In the genomic region with DNA sequence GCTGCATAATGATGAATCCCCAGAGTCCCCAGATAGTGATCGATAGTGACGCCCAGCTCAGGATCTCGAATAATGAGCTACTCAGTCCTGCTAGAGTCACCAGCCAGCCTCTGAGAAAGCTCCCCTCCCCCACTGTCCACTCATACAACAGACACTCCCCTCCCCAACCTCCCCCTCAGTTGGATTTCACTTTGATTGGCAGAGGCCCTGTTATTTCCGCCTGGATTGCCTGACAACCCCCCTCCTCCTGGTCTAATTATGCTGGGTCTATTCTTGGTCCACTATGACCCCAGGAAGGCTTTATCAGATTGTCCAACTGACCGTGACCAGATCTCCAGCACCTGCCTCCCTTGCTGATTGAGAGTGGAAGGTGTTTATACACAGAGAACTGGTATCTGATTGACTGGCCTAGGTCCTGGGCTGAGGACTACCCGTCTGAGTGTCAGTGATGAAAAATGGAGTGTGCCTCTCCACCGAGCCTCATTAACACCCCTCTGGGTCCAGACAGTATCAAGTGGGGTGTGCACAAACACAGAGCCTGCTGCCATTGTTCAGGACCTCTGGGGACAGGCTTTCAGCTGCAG, we compare ENCODE assay signal across 8 mouse cellular contexts. TPM values are rescaled to one million over a fixed set of nuclear protein-coding genes. Genes with fewer than 3 reads are reported as not detected.
DNase-seq lines count a peak whose midpoint lies in the region; ATAC-seq and TF ChIP-seq lines count a peak whose summit lies in the region.

No protein-coding gene starts in this region.

- intact Hi-C loops in heart, postnatal 14 days (cut with DNase I): no loop called here
- intact Hi-C loops in left cerebral cortex, postnatal 10 days (cut with DNase I): no loop called here

- 0 out of 2 replicates have a peak overlapping the region, but pooled peaks have one; percentile 36 for H3K9ac ChIP-seq in heart, embryonic 12.5 days
- no peak overlapping the region for H3K9ac ChIP-seq in embryonic facial prominence, embryonic 12.5 days
- no peak overlapping the region for H3K9ac ChIP-seq in intestine, embryonic 15.5 days
- H3K9ac ChIP-seq in midbrain, postnatal 0 days (replicated peaks; ENCODE audit: low read length, poor library complexity, severe bottlenecking): no peak overlapping the region

- no peak for DNase-seq in heart, postnatal 14 days
- peak; percentile 82 for DNase-seq in midbrain, postnatal 0 days (ENCODE audit: low spot score)
- DNase-seq in layer of hippocampus, adult 8-10 months (ENCODE audit: low spot score in 2 of 2): no peak
- no peak for DNase-seq in spleen, adult 12 weeks (ENCODE audit: low spot score)
- DNase-seq in left cerebral cortex, postnatal 10 days (ENCODE audit: extremely low spot score in 1 of 2, low spot score in 2 of 2): no peak

- no peak overlapping the region for H3K4me3 ChIP-seq in heart, embryonic 12.5 days
- no peak overlapping the region for H3K4me3 ChIP-seq in embryonic facial prominence, embryonic 12.5 days
- H3K4me3 ChIP-seq in intestine, embryonic 15.5 days (replicated peaks): no peak overlapping the region
- no peak overlapping the region for H3K4me3 ChIP-seq in midbrain, postnatal 0 days (ENCODE audit: low read depth, low read length)

- peak overlapping the region; percentile 67 for H3K27ac ChIP-seq in heart, embryonic 12.5 days (ENCODE audit: poor library complexity, severe bottlenecking)
- H3K27ac ChIP-seq in embryonic facial prominence, embryonic 12.5 days: no peak overlapping the region
- no peak overlapping the region for H3K27ac ChIP-seq in intestine, embryonic 15.5 days
- H3K27ac ChIP-seq in midbrain, postnatal 0 days (ENCODE audit: low read depth, low read length): peak overlapping the region; percentile 26; the same call in 1 of the 2 replicates

- H3K27me3 ChIP-seq in heart, embryonic 12.5 days (replicated peaks): no peaks in the 10 kb centered on the region
- peaks cover 2% of the 10 kb centered on the region; the same call in 1 of the 2 replicates for H3K27me3 ChIP-seq in embryonic facial prominence, embryonic 12.5 days
- no peaks in the 10 kb centered on the region for H3K27me3 ChIP-seq in intestine, embryonic 15.5 days (replicated peaks)
- no peaks in the 10 kb centered on the region for H3K27me3 ChIP-seq in midbrain, postnatal 0 days (ENCODE audit: insufficient read depth, low read length)

- TF ChIP-seq CTCF in midbrain, postnatal 0 days (IDR thresholded peaks at IDR 0.05): no peak

- peak; percentile 61 for ATAC-seq in heart, embryonic 12.5 days (ENCODE audit: insufficient number of reproducible peaks, low FRiP score)
- peak; percentile 80 for ATAC-seq in embryonic facial prominence, embryonic 12.5 days (ENCODE audit: insufficient number of reproducible peaks, insufficient read depth, low FRiP score, low TSS enrichment)
- ATAC-seq in intestine, embryonic 15.5 days: 0 out of 2 replicates have a peak, but pooled peaks have one; percentile 31
- ATAC-seq in midbrain, postnatal 0 days (ENCODE audit: low FRiP score): peak; percentile 76

- peaks cover 79% of the 10 kb centered on the region for H3K4me1 ChIP-seq in heart, embryonic 12.5 days (replicated peaks)
- H3K4me1 ChIP-seq in embryonic facial prominence, embryonic 12.5 days: peaks cover 29% of the 10 kb centered on the region
- H3K4me1 ChIP-seq in intestine, embryonic 15.5 days (replicated peaks): 0 out of 2 replicates have a peak, but pooled peaks cover 3% of the 10 kb centered on the region
- peaks cover 8% of the 10 kb centered on the region for H3K4me1 ChIP-seq in midbrain, postnatal 0 days (ENCODE audit: insufficient read depth, low read length)

- 12% methylated on average over 7 of the region's 7 CpGs for WGBS in heart, embryonic 12.5 days
- 14% methylated on average over 7 of the region's 7 CpGs for WGBS in embryonic facial prominence, embryonic 12.5 days
- 35% methylated on average over 7 of the region's 7 CpGs for WGBS in intestine, embryonic 15.5 days
- WGBS in midbrain, postnatal 0 days: 8% methylated on average over 7 of the region's 7 CpGs

- no peaks in the 10 kb centered on the region for H3K9me3 ChIP-seq in heart, embryonic 12.5 days (replicated peaks)
- no peaks in the 10 kb centered on the region for H3K9me3 ChIP-seq in embryonic facial prominence, embryonic 12.5 days
- no peaks in the 10 kb centered on the region for H3K9me3 ChIP-seq in intestine, embryonic 15.5 days
- no peaks in the 10 kb centered on the region for H3K9me3 ChIP-seq in midbrain, postnatal 0 days (ENCODE audit: low read length)

- no peaks in the 10 kb centered on the region for H3K36me3 ChIP-seq in heart, embryonic 12.5 days
- H3K36me3 ChIP-seq in embryonic facial prominence, embryonic 12.5 days: no peaks in the 10 kb centered on the region
- no peaks in the 10 kb centered on the region for H3K36me3 ChIP-seq in intestine, embryonic 15.5 days
- H3K36me3 ChIP-seq in midbrain, postnatal 0 days (ENCODE audit: insufficient read depth, low read length): no peaks in the 10 kb centered on the region

- H3K4me2 ChIP-seq in heart, embryonic 12.5 days: peak overlapping the region; percentile 56
- H3K4me2 ChIP-seq in embryonic facial prominence, embryonic 12.5 days (replicated peaks): no peak overlapping the region
- H3K4me2 ChIP-seq in intestine, embryonic 15.5 days (replicated peaks): no peak overlapping the region
- no peak overlapping the region for H3K4me2 ChIP-seq in midbrain, postnatal 0 days (ENCODE audit: low read depth, low read length, poor library complexity, severe bottlenecking)

RNA-seq across cellular contexts. Expression of a gene that starts 59.3 kb away (rescaled TPM):
- 28.0 and 29.5 TPM in 2 replicates for polyA plus RNA-seq in heart, embryonic 12.5 days (2016; fragmentation: Nextera tagmentation; extraction: Ambion mirVana)
- 10 to 100 TPM; 18.1 to 21.6 TPM for total RNA-seq in heart, postnatal 14 days (2021)
- polyA plus RNA-seq in embryonic facial prominence, embryonic 12.5 days (2016; fragmentation: Nextera tagmentation; extraction: Ambion mirVana): 21.2 and 22.7 TPM in 2 replicates
- 4.5 and 4.8 TPM in 2 replicates for polyA plus RNA-seq in intestine, embryonic 15.5 days (2015; fragmentation: Nextera tagmentation; extraction: Ambion mirVana)
- total RNA-seq in midbrain, postnatal 0 days (2014; rRNA removed): 21.8 and 22.0 TPM in 2 replicates
- 7.4 and 7.6 TPM in 2 replicates for polyA plus RNA-seq in midbrain, postnatal 0 days (2015; fragmentation: Nextera tagmentation; extraction: Ambion mirVana)
- total RNA-seq in layer of hippocampus, adult 8-10 months (2022): 10 to 100 TPM in 2 of 4 experiments, 1 to 10 TPM in 2; 8.8 to 10.6 (median 10.1) TPM
- total RNA-seq in left cerebral cortex, postnatal 10 days (2021): 10 to 100 TPM; 10.7 to 11.0 TPM

Comparison
In these comparisons a context has a peak if more than half of its experiments do, and no peak if none do; other contexts are left out.
1. H3K27ac ChIP-seq: peak in heart, embryonic 12.5 days (single experiment) and midbrain, postnatal 0 days (single experiment); none in embryonic facial prominence, embryonic 12.5 days (single experiment) and intestine, embryonic 15.5 days (single experiment).
2. Peak in every context shown above with its lines, with median percentiles within 50 percentile points of each other: ATAC-seq.